Mouse (Mus musculus) lung, adult 2 months (tissue): ENCODE data around the gene Rragc.
A peak's percentile ranks its signal among the peaks of the same experiment; 100 is the strongest.

ENCODE experiments used
- CTCF ChIP-seq: fragments of 200-500 bp; IDR thresholded peaks from 2 replicates; pipeline ENCODE4 v1.5.1; 2011; ENCODE audit warnings: mild to moderate bottlenecking, low read length, control low read depth; ENCODE audit not compliant: insufficient read depth
- POLR2A ChIP-seq: fragments of 200-500 bp; IDR thresholded peaks from 2 replicates; pipeline ENCODE4 v1.6.1; 2011; ENCODE audit warnings: low read depth, mild to moderate bottlenecking, control low read depth, low read length, borderline replicate concordance; ENCODE audit errors: extremely low read depth

- no peak for TF ChIP-seq POLR2A
- peak; percentile 38 for TF ChIP-seq CTCF
Measured at GRCm38 (mm10) chr4:123939838-123940237, 22.6 kb downstream of the Rragc start.
